Mouse (Mus musculus) ES-E14 (cell line): Measurements from ENCODE around the gene Mrpl41.
"Not testable (repeated sequence)": the region's sequence is repeated elsewhere in the genome, so short reads cannot be mapped to it uniquely, and the experiment has no call there.

Source experiments
- CHD2 ChIP-seq: IDR thresholded peaks from 2 replicates; pipeline ENCODE4 v1.6.1; 2014; ENCODE audit warnings: mild to moderate bottlenecking, low read depth, low read length, inconsistent platforms
- HCFC1 ChIP-seq: IDR thresholded peaks from 2 replicates; pipeline ENCODE4 v1.6.1; 2012; ENCODE audit warnings: low read length, inconsistent platforms, borderline replicate concordance; ENCODE audit not compliant: insufficient read depth
- MAFK ChIP-seq: IDR thresholded peaks from 2 replicates; pipeline ENCODE4 v1.6.1; 2014; ENCODE audit warnings: mild to moderate bottlenecking, low read depth, low read length, inconsistent platforms; ENCODE audit not compliant: insufficient read depth
- ZC3H11A ChIP-seq: IDR thresholded peaks from 2 replicates; pipeline ENCODE4 v1.6.1; 2012; ENCODE audit warnings: low read depth, mild to moderate bottlenecking, inconsistent platforms, low read length, borderline replicate concordance
- ZNF384 ChIP-seq: IDR thresholded peaks from 2 replicates; pipeline ENCODE4 v1.6.1; 2012; ENCODE audit warnings: low read depth, low read length, inconsistent platforms

DNA sequence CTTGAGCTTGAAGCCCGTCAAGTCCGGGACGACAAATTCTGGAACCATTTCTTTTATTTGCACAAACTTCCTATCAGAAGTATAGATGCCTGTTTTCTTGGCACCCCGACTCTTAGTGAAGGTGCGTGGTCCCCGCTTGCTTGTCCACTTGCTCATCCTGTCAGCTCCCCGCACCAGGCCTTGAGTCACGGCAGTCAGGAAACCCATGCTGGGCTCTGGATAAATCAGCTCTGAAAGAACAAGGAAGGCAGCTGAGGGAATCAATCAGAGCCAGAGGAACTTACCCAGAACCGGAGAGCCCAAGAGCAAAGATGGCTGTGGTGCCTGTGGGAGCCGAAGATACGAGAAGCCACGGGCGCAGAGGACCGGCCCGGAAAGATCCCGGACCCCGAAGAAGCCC, 446 bp downstream of the Mrpl41 start:
- TF ChIP-seq HCFC1, CHD2, ZNF384, MAFK, ZC3H11A: not testable (repeated sequence)
